Mouse (Mus musculus): ENCODE measurements around the gene Hdac9. TPM values are rescaled to one million over a fixed set of nuclear protein-coding genes. Genes with fewer than 3 reads are reported as not detected.

The Hdac9 gene
- polyA plus RNA-seq, 1 experiment from 2014 or later = 10.9 TPM

DNA sequence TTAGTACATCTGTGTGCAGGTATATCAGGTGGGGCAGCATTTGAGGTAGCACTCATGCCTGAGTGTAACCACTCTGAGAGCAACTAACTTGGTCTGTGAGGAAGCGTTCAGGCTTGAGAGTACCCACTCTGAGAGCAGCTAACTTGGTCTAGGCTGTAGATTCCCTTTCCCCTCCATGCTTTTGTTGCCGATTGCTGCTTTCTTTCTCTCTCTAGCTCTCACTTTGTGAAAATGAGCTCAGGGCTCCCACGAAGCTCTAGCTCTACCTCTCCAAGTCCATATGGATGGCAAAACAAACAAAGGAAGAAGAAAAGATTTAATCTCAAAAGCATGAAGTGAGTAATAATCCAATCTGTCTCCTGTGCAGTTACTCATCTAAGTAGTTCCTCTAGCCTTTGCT lies 421.0 kb downstream of the Hdac9 start:
- no peak overlapping the region for H3K4me2 ChIP-seq (ENCODE audit: low read depth)
- ATAC-seq (ENCODE audit: insufficient read depth, low FRiP score, low TSS enrichment) (no peak), DNase-seq (ENCODE audit: low spot score) (no peak)
- H3K36me3 ChIP-seq (ENCODE audit: control insufficient read depth, insufficient read depth, low read length) = no peaks in the 10 kb centered on the region
- H3K9ac ChIP-seq (ENCODE audit: low read length) = no peak overlapping the region
- no peaks in the 10 kb centered on the region for H3K9me3 ChIP-seq (ENCODE audit: control insufficient read depth, low read length)
- H3K27ac ChIP-seq (ENCODE audit: low read depth, low read length) = no peak overlapping the region
- WGBS = 56% methylated on average over 3 of the region's 3 CpGs
- no peak overlapping the region for H3K4me3 ChIP-seq (ENCODE audit: low read depth, low read length)
- no peaks in the 10 kb centered on the region for H3K27me3 ChIP-seq (ENCODE audit: control insufficient read depth, insufficient read depth, low read length)
- no peaks in the 10 kb centered on the region for H3K4me1 ChIP-seq (ENCODE audit: control insufficient read depth, insufficient read depth, low read length)

DNA sequence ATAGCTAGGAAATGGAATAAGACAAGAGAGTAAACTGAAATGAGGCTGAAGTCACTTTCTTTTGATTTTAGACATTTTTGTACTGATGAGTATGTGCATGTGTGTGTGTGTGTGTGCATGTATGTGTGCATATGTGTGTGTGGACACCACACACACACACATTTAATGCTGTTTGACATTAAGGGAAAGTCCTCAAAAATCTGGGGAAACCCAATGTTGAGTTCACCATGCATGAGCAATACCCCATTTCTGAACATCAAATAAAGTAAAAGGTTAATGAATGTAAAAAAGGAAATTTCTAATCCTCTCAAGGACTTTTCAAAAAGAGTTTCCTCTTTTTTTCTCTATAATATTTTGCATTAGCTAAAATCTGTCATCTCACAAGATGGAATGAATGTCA lies 427.3 kb downstream of the Hdac9 start:
- Histone ChIP-seq H3K27ac (ENCODE audit: low read depth, low read length) (no peak overlapping the region), H3K27me3 (ENCODE audit: control insufficient read depth, insufficient read depth, low read length) (no peaks in the 10 kb centered on the region), H3K4me1 (ENCODE audit: control insufficient read depth, insufficient read depth, low read length) (no peaks in the 10 kb centered on the region), H3K4me3 (ENCODE audit: low read depth, low read length) (no peak overlapping the region), H3K9me3 (ENCODE audit: control insufficient read depth, low read length) (no peaks in the 10 kb centered on the region), H3K9ac (ENCODE audit: low read length) (no peak overlapping the region), H3K36me3 (ENCODE audit: control insufficient read depth, insufficient read depth, low read length) (no peaks in the 10 kb centered on the region), H3K4me2 (ENCODE audit: low read depth) (no peak overlapping the region)
- ATAC-seq (ENCODE audit: insufficient read depth, low FRiP score, low TSS enrichment) (no peak), DNase-seq (ENCODE audit: low spot score) (no peak)

DNA sequence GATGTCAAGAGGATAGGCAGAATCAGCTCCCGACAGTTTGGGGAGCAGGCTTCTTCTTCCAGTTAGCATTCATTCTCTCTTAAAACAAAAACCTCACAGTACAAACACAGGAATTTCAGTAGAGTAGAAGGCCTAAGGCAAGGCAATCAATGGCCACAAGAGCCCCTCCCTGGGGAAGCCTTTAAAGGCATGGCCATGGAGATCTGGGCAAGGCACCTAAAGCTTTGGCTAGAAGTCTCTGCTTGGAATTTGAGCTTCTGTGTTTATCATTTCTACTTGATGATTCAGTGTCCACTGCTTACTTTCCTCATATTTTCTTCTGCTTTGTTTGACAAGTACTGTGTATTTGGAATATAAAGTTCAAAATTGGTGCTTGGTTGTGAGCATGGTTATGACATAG lies 429.2 kb downstream of the Hdac9 start:
- Histone ChIP-seq H3K27me3 (ENCODE audit: control insufficient read depth, insufficient read depth, low read length) (no peaks in the 10 kb centered on the region), H3K9ac (ENCODE audit: low read length) (no peak overlapping the region), H3K4me1 (ENCODE audit: control insufficient read depth, insufficient read depth, low read length) (no peaks in the 10 kb centered on the region), H3K4me3 (ENCODE audit: low read depth, low read length) (no peak overlapping the region), H3K4me2 (ENCODE audit: low read depth) (no peak overlapping the region), H3K36me3 (ENCODE audit: control insufficient read depth, insufficient read depth, low read length) (no peaks in the 10 kb centered on the region), H3K9me3 (ENCODE audit: control insufficient read depth, low read length) (no peaks in the 10 kb centered on the region), H3K27ac (ENCODE audit: low read depth, low read length) (no peak overlapping the region)
- no peak for DNase-seq (ENCODE audit: low spot score)
- ATAC-seq (ENCODE audit: insufficient read depth, low FRiP score, low TSS enrichment) = no peak
- WGBS = 88% methylated on average over 1 of the region's 1 CpGs

DNA sequence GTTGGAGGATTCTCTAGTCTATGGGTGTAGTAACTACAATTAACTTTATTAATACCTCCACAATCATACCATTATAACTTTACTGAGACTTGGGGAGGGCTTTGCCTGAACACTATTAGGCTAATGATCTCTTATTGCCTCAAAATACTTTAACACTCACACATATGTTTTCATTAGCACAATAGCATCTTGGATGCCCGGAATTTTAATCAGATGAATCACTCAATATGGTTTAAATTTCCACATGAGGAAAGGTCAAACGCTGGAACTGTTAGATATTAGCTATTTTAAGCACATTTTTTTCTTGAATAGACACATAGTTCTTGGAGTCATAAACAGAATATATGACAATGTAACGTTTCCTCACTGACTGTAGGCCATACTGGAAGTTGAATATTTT lies 429.9 kb downstream of the Hdac9 start:
- no peak overlapping the region for H3K9ac ChIP-seq (ENCODE audit: low read length)

DNA sequence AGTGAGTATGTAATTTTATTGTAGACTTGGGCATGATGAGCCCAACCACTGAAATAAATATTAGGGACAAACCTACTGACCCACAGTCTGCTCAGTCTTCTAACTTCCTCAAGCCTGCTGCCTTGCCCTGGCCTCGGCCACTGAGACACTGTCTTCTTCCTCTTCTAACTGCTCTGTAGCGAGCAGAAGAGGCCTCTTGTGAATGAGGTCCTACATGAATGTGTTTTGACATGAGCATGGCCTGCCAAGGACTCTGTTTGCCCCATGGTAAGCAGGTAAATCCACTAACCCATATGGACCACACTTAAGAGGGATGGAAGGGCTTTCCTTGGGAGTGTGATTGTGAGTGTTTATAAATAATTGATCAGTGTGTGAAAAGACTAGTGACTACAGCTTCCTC lies 430.9 kb downstream of the Hdac9 start:
- H3K4me2 ChIP-seq (ENCODE audit: low read depth) = no peak overlapping the region
- H3K9ac ChIP-seq (ENCODE audit: low read length) = no peak overlapping the region
- ATAC-seq (ENCODE audit: insufficient read depth, low FRiP score, low TSS enrichment) = no peak
- 73% methylated on average over 2 of the region's 2 CpGs for WGBS
- H3K27ac ChIP-seq (ENCODE audit: low read depth, low read length) = no peak overlapping the region
- H3K36me3 ChIP-seq (ENCODE audit: control insufficient read depth, insufficient read depth, low read length) = no peaks in the 10 kb centered on the region
- no peaks in the 10 kb centered on the region for H3K9me3 ChIP-seq (ENCODE audit: control insufficient read depth, low read length)
- no peak overlapping the region for H3K4me3 ChIP-seq (ENCODE audit: low read depth, low read length)
- H3K27me3 ChIP-seq (ENCODE audit: control insufficient read depth, insufficient read depth, low read length) = no peaks in the 10 kb centered on the region
- no peaks in the 10 kb centered on the region for H3K4me1 ChIP-seq (ENCODE audit: control insufficient read depth, insufficient read depth, low read length)
- DNase-seq (ENCODE audit: low spot score) = no peak

More for the DNA sequence above, 429.9 kb downstream of the Hdac9 start:
- ATAC-seq (ENCODE audit: insufficient read depth, low FRiP score, low TSS enrichment) (no peak), DNase-seq (ENCODE audit: low spot score) (no peak)
- no peaks in the 10 kb centered on the region for H3K27me3 ChIP-seq (ENCODE audit: control insufficient read depth, insufficient read depth, low read length)
- H3K27ac ChIP-seq (ENCODE audit: low read depth, low read length) = no peak overlapping the region
- WGBS = 69% methylated on average over 3 of the region's 3 CpGs
- H3K9me3 ChIP-seq (ENCODE audit: control insufficient read depth, low read length) = no peaks in the 10 kb centered on the region
- H3K4me2 ChIP-seq (ENCODE audit: low read depth) = no peak overlapping the region
- no peak overlapping the region for H3K4me3 ChIP-seq (ENCODE audit: low read depth, low read length)
- no peaks in the 10 kb centered on the region for H3K4me1 ChIP-seq (ENCODE audit: control insufficient read depth, insufficient read depth, low read length)
- H3K36me3 ChIP-seq (ENCODE audit: control insufficient read depth, insufficient read depth, low read length) = no peaks in the 10 kb centered on the region

DNA sequence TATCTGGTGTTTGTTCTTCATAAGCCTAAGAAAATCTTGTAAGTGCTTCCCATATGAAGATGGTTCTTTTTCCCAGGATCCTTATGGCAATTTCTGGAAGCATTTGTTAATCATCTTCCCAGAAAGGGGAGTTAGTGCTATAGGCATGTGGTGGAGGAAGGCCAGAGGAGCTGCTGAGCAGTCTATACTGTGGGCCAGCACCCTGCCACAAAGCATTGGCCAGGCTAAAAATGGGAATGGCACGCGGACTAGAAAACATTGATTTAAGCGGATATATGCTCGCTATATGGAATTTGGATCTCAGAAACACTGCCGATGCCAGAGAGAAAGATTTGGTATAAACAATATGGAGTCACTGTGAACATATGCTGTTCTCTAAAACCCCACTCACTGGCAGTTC lies 435.2 kb downstream of the Hdac9 start:
- Histone ChIP-seq H3K36me3 (ENCODE audit: control insufficient read depth, insufficient read depth, low read length) (no peaks in the 10 kb centered on the region), H3K9ac (ENCODE audit: low read length) (no peak overlapping the region), H3K4me2 (ENCODE audit: low read depth) (no peak overlapping the region), H3K27ac (ENCODE audit: low read depth, low read length) (no peak overlapping the region), H3K9me3 (ENCODE audit: control insufficient read depth, low read length) (no peaks in the 10 kb centered on the region), H3K27me3 (ENCODE audit: control insufficient read depth, insufficient read depth, low read length) (no peaks in the 10 kb centered on the region), H3K4me3 (ENCODE audit: low read depth, low read length) (no peak overlapping the region), H3K4me1 (ENCODE audit: control insufficient read depth, insufficient read depth, low read length) (no peaks in the 10 kb centered on the region)
- DNase-seq (ENCODE audit: low spot score) (no peak), ATAC-seq (ENCODE audit: insufficient read depth, low FRiP score, low TSS enrichment) (no peak)
- WGBS = 96% methylated on average over 5 of the region's 5 CpGs

DNA sequence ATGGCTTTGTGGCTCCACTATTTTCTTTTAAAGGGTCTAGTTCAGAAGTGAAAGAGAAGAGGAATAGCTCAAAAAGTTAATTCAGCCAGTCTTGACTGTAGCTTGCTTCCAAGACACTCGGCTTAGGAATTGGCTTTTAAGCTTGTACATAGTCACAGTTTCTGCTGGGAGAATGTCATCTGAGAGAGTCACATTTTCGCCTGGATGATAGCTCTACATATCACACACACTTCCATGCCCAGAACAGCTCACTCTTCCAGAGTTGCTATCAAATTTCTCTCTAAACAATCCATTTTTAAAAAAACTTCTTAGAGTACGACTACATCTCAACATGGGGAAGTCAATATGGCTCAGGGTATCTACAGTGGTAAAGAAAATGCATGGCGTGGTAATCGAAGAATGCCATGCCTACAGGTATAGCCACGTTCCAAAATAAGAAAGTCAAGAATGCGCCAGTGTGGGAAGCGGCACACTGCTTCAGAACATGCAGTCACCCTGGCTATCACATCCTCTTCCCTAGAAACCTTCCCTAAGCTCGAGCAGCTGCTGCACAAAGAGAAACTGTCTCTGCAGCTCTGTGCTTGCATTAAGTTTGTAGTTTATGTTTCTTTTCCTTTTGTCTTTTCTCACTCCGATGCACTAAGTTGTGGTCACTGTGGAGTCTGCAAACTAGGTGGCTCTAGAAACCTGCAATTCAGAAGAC lies 443.8 kb downstream of the Hdac9 start:
- no peaks in the 10 kb centered on the region for H3K36me3 ChIP-seq (ENCODE audit: control insufficient read depth, insufficient read depth, low read length)
- H3K9me3 ChIP-seq (ENCODE audit: control insufficient read depth, low read length) = no peaks in the 10 kb centered on the region
- H3K27ac ChIP-seq (ENCODE audit: low read depth, low read length) = no peak overlapping the region
- no peak for DNase-seq (ENCODE audit: low spot score)
- ATAC-seq (ENCODE audit: insufficient read depth, low FRiP score, low TSS enrichment) = no peak
- no peaks in the 10 kb centered on the region for H3K4me1 ChIP-seq (ENCODE audit: control insufficient read depth, insufficient read depth, low read length)
- WGBS = 89% methylated on average over 10 of the region's 10 CpGs
- no peak overlapping the region for H3K4me3 ChIP-seq (ENCODE audit: low read depth, low read length)
- H3K9ac ChIP-seq (ENCODE audit: low read length) = no peak overlapping the region
- no peaks in the 10 kb centered on the region for H3K27me3 ChIP-seq (ENCODE audit: control insufficient read depth, insufficient read depth, low read length)
- H3K4me2 ChIP-seq (ENCODE audit: low read depth) = no peak overlapping the region

DNA sequence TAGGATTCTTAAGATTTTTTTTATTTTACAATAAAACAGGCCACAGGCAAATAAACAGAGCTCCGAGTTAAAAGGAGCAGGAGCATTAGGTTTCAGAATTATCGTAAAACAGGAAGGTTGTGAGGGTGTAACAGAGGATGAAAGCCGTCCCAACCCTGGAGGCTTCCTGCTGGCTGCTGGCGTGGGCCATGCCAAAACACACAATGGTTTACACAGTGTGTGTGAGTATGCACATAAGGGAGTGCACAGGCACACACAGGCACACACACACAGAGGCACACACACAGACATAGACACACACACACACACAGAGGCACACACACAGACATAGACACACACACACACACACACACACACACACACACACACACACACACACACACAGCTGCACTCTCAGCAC lies 444.4 kb downstream of the Hdac9 start:
- Histone ChIP-seq H3K4me3 (ENCODE audit: low read depth, low read length) (no peak overlapping the region), H3K27ac (ENCODE audit: low read depth, low read length) (no peak overlapping the region), H3K9me3 (ENCODE audit: control insufficient read depth, low read length) (no peaks in the 10 kb centered on the region), H3K4me2 (ENCODE audit: low read depth) (no peak overlapping the region), H3K9ac (ENCODE audit: low read length) (no peak overlapping the region), H3K27me3 (ENCODE audit: control insufficient read depth, insufficient read depth, low read length) (no peaks in the 10 kb centered on the region), H3K4me1 (ENCODE audit: control insufficient read depth, insufficient read depth, low read length) (no peaks in the 10 kb centered on the region), H3K36me3 (ENCODE audit: control insufficient read depth, insufficient read depth, low read length) (no peaks in the 10 kb centered on the region)
- ATAC-seq (ENCODE audit: insufficient read depth, low FRiP score, low TSS enrichment) (no peak), DNase-seq (ENCODE audit: low spot score) (no peak)
- 44% methylated on average over 4 of the region's 4 CpGs for WGBS

DNA sequence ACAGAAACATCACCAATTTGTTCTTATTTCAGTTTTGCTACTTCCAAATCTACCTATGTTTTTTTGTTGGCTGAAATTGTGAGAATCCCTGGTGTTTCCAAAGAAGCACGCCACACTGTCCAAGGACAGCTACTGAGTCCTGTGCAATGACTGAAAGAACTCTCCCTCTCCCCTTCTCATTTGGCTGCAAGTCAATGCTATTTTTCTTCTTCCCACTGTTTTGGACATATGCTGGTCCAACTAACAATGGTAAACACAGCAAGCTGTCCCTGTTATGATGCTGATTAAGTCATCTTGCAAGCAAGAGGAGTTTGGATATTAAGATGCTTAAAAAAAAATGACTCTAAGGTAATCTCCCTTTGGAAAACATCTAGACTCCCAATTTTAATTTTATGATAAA lies 455.2 kb downstream of the Hdac9 start:
- Histone ChIP-seq H3K27me3 (ENCODE audit: control insufficient read depth, insufficient read depth, low read length) (no peaks in the 10 kb centered on the region), H3K4me1 (ENCODE audit: control insufficient read depth, insufficient read depth, low read length) (no peaks in the 10 kb centered on the region), H3K9me3 (ENCODE audit: control insufficient read depth, low read length) (no peaks in the 10 kb centered on the region), H3K4me3 (ENCODE audit: low read depth, low read length) (no peak overlapping the region), H3K4me2 (ENCODE audit: low read depth) (no peak overlapping the region), H3K27ac (ENCODE audit: low read depth, low read length) (no peak overlapping the region), H3K9ac (ENCODE audit: low read length) (no peak overlapping the region), H3K36me3 (ENCODE audit: control insufficient read depth, insufficient read depth, low read length) (no peaks in the 10 kb centered on the region)
- no peak for ATAC-seq (ENCODE audit: insufficient read depth, low FRiP score, low TSS enrichment)
- no peak for DNase-seq (ENCODE audit: low spot score)
- 76% methylated on average over 1 of the region's 1 CpGs for WGBS

All from neural tube, embryonic 11.5 days (tissue).